Mouse (Mus musculus): ENCODE data around the gene Brms1. TPM values are rescaled to one million over a fixed set of nuclear protein-coding genes. Genes with fewer than 3 reads are reported as not detected.

Brms1 gene
- total RNA-seq, 2 experiments from 2014 or later: 11.8 to 16.2 TPM

GRCm38 (mm10) chr19:5089324-5089723, 48.2 kb downstream of the Brms1 start:
- no peak for DNase-seq

DNA sequence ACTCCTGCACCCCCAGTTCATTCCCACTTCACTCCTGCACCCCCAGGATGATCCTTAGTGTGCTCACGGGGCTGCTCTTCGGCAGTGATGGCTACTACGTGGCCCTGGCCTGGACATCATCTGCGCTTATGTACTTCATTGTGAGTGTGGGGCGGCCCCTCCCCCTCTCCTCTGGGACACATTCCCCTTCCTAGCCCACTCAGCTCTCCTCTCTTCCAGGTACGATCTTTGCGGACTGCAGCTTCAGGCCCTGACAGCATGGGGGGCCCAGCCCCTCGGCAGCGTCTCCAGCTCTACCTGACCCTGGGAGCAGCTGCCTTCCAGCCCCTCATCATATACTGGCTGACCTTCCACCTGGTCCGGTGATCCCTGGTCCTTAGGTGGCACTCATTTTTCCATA, 50.9 kb downstream of the Brms1 start:
- DNase-seq: no peak

GRCm38 (mm10) chr19:5093481-5094242, 52.5 kb downstream of the Brms1 start:
- no peak for DNase-seq

- DNase-seq: peak; percentile 88 to 93
These were observed 53.1 kb downstream of the Brms1 start for GRCm38 (mm10) chr19:5094243-5094632.

DNA sequence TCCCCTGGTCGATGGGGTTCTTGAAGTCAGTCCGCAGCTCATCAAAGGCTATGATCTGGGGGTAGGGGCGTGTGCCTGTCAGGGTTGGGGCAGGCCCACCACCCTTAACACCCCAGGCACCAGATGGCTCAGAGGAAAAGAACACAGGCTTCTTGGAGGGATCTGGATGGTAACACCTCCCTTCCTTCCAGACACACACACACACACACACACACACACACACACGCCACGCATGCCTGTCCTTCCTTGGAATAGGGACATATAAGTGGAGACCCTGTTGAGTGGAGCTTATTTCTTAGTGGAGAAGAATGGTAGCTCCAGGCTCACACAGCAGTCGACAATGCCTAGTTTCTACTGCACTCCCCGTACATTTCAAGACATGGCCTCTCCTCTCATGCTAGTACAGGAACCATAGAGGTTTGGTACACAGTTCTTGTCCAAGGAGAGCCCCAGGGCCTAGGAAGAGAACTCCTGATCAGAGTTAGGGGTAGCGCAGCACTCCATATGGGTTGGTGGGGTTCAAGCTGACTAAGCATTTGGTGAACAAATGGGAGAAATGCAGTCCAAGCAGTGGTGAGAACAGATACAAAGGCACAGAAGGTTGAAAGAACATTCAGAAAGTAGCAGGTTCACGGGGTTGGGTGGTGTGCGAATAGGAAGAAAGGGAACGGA, 53.7 kb downstream of the Brms1 start:
- no peak for DNase-seq

DNA sequence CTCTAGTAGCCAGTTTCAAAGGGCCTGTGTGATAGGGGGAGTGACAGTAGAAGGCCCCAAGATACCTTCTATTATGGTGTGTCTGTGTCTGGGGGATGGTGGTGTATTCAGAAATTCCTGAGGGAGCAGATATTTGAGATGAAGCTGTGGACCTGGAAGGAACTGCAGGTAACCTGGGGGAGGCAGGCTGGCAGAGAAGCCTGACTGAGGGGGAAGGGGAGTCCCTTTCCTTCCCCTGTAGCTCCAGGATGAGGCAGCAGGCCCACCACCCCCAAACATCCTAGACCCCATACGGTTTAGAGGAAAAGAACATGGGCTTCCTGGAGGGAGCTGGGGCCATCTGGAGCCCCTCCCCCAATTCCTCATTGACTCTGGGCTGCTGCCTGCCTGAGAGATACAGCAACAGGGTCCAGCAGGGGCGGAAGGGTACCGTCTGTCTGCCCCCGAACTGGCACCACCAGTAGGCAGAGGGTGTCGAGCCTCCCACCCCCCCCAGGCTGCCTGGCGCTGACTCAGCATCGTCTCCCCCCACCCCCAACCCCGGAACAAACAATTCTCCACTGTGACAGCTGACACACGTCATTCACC, 54.8 kb downstream of the Brms1 start:
- no peak for DNase-seq

GRCm38 (mm10) chr19:5097521-5098362, 56.6 kb downstream of the Brms1 start:
- no peak for DNase-seq

DNA sequence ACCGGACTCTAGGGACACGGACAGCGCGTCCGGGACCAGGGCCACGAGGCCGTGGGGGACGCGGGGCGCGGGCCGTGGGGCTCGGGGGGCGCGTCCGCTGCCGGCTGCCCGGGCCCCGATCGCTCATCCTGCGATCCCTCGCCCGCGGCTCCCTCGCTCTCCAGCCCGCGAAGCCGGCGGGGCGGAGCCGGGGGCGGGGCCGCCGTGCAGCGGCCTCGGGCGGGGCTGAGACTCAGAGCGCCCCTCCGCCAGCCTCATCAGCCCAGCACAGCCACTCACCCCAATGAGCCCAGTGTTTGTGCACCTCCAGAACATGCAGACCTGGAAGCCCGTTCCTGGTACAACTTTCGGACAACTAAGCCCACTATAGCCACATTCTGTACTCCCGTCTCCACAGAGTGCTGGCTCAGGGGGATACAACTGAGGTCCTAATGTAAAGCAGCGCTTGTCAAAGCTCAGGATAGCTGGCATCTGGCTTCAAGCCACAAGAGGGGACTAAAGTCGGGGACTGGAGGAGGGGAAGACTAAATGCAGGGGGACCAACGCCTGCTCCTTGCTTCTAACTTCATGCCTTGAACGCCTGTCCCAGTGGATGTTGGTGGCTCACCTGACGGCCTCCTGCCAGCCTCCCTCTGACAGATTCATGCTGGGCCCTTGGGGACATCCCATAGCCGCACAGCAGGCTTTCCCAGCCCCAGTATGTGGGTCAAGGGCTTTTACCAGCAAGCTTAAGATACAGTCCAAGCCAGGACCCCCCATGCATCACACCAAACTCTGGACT, 57.4 kb downstream of the Brms1 start, which contains the start of gene Cnih2:
Gene Cnih2 (minus strand): TSS at position 159 of the 781 bp plus-strand sequence.
- peak; percentile 49 to 61 for DNase-seq

Other genes with a start within 250 kb of the Brms1 start
- 10 to 100 TPM; 38.8 to 43.3 TPM for gene Rbm4, start 247.5 kb upstream of the Brms1 start, total RNA-seq (2021)
- 10 to 100 TPM; 15.4 to 19.4 TPM for gene Gm21992, start 229.7 kb upstream of the Brms1 start, total RNA-seq (2021)
- gene Rbm14, start 229.7 kb upstream of the Brms1 start, total RNA-seq (2021): 10 to 100 TPM; 16.6 to 17.9 TPM
- gene Ccs, start 202.0 kb upstream of the Brms1 start, total RNA-seq (2021): 10 to 100 TPM; 30.0 to 30.6 TPM
- under 1 TPM in 1 of 2 experiments, not detected in 1; 0.10 TPM for gene Ccdc87, start 202.0 kb upstream of the Brms1 start, total RNA-seq (2021)
- gene Ctsf, start 186.2 kb upstream of the Brms1 start, total RNA-seq (2021): 10 to 100 TPM; 73.4 to 76.3 TPM
- gene Actn3, start 163.4 kb upstream of the Brms1 start, total RNA-seq (2021): under 1 TPM; 0.42 to 0.49 TPM
- 1 to 10 TPM; 2.4 to 3.1 TPM for gene Zdhhc24, start 162.7 kb upstream of the Brms1 start, total RNA-seq (2021)
- gene Bbs1, start 134.7 kb upstream of the Brms1 start, total RNA-seq (2021): 1 to 10 TPM; 2.8 to 3.1 TPM
- gene Dpp3, start 113.1 kb upstream of the Brms1 start, total RNA-seq (2021): 10 to 100 TPM; 15.6 to 18.2 TPM
- 1 to 10 TPM; 3.5 to 3.8 TPM for gene Peli3, start 98.2 kb upstream of the Brms1 start, total RNA-seq (2021)
- gene Mrpl11, start 79.2 kb upstream of the Brms1 start, total RNA-seq (2021): 10 to 100 TPM; 67.7 to 86.0 TPM
- gene Npas4, start 51.0 kb upstream of the Brms1 start, total RNA-seq (2021): under 1 TPM in 1 of 2 experiments, not detected in 1; 0.10 TPM
- 1 to 10 TPM; 6.9 to 8.8 TPM for gene Slc29a2, start 17.5 kb upstream of the Brms1 start, total RNA-seq (2021)
- 10 to 100 TPM; 46.0 TPM for gene B4gat1, start 2.5 kb upstream of the Brms1 start, total RNA-seq (2021)
- gene AC124502.3, start 2.5 kb upstream of the Brms1 start, total RNA-seq (2021): 1 to 10 TPM in 1 of 2 experiments, under 1 TPM in 1; 0.93 to 2.7 TPM
- 1 to 10 TPM; 1.9 to 2.4 TPM for gene Rin1, start 9.1 kb downstream of the Brms1 start, total RNA-seq (2021)
- gene Cd248, start 26.7 kb downstream of the Brms1 start, total RNA-seq (2021): 1 to 10 TPM; 6.9 to 7.4 TPM
- 1 to 10 TPM; 1.6 to 2.3 TPM for gene Tmem151a, start 44.2 kb downstream of the Brms1 start, total RNA-seq (2021)
- gene Yif1a, start 47.2 kb downstream of the Brms1 start, total RNA-seq (2021): 100 to 1,000 TPM in 1 of 2 experiments, 10 to 100 TPM in 1; 97.6 to 104 TPM
- under 1 TPM in 1 of 2 experiments, not detected in 1; 0.31 TPM for gene Cnih2, start 57.2 kb downstream of the Brms1 start, total RNA-seq (2021)
- gene Rab1b, start 65.7 kb downstream of the Brms1 start, total RNA-seq (2021): 100 to 1,000 TPM; 190 to 204 TPM
- gene Klc2, start 77.2 kb downstream of the Brms1 start, total RNA-seq (2021): 10 to 100 TPM; 48.9 to 54.0 TPM
- 10 to 100 TPM; 21.8 to 22.7 TPM for gene Pacs1, start 231.8 kb downstream of the Brms1 start, total RNA-seq (2021)